Mouse (Mus musculus): ENCODE data around the gene Rnh1. TPM values are rescaled to one million over a fixed set of nuclear protein-coding genes. Genes with fewer than 3 reads are reported as not detected.
A peak's percentile ranks its signal among the peaks of the same experiment; 100 is the strongest.

The Rnh1 gene
- total and polyA plus RNA-seq, 2 experiments from 2014 or later = 90.2 to 172 TPM

DNA sequence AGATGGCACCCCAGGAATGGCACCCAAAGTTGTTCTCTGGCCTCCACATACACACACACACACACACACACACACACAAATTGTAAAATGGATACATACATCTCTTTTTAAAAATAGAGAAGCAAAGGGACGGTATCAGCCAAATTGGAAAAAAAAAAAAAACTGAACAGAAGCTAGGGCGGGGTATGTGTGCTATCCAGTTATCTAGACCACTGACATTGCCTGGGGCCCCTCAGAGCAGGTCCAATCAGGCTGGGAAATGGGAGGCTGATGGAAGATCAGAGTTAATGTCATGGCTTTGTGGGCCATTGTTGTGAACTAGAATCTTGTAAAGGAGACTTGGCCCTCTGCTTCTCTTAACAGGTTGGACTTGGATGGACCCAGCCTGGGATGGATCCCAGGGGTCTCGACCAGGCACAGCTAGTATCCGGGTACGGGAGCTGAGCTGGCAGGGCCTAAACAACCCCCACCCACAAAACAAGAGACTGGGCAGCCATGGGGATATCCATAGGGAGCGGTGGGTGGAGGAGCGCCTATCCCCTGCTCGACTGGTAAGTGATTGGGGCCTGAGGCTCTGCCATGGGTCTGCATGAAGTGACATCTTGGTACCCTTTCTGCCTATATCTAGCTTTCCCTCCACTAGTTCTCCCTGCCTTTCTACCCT is 24.1 kb upstream of the Rnh1 start:
- Histone ChIP-seq H3K4me3 (ENCODE audit: low read depth, low read length) (no peak overlapping the region), H3K27ac (ENCODE audit: low read depth) (no peak overlapping the region), H3K27me3 (ENCODE audit: control insufficient read depth, insufficient read depth, low read length) (no peaks in the 10 kb centered on the region), H3K4me1 (ENCODE audit: control insufficient read depth, insufficient read depth) (peaks cover 5% of the 10 kb centered on the region), H3K9me3 (replicated peaks; ENCODE audit: control insufficient read depth, low read length) (no peaks in the 10 kb centered on the region), H3K4me2 (ENCODE audit: low read depth, low read length) (no peak overlapping the region), H3K36me3 (replicated peaks; ENCODE audit: control insufficient read depth, insufficient read depth, low read length) (peaks cover 6% of the 10 kb centered on the region; the same call in 1 of the 2 replicates), H3K9ac (replicated peaks; ENCODE audit: low read depth, low read length) (no peak overlapping the region)
- DNase-seq (ENCODE audit: low spot score) (no peak), ATAC-seq (ENCODE audit: insufficient read depth, low read depth) (no peak)
- whole genome bisulfite sequencing = 81% methylated on average over 8 of the region's 8 CpGs
- TF ChIP-seq CTCF (IDR thresholded peaks at IDR 0.05; ENCODE audit: low read depth) (no peak), EP300 (IDR thresholded peaks at IDR 0.05; ENCODE audit: low read depth) (no peak)

DNA sequence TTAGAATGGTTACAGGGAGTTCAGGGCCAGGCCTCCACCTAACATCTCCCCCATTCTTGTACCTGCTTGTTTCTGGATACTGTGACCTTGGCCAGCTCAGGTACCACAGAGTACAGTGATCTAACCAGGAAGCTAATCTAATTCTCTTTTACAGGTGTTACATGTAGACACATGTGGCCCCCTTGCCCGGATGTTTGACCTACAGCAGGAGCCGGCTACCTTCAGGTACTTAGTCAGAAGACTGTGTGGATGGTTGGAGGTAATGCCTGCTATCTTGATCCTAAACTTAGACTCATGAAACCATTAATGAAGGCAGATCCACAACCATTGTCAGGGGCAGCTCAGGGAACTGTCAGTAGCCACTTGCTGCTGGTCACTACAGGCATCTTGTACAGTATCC is 23.1 kb upstream of the Rnh1 start:
- no peak overlapping the region for H3K9ac ChIP-seq (replicated peaks; ENCODE audit: low read depth, low read length)
- H3K36me3 ChIP-seq (replicated peaks; ENCODE audit: control insufficient read depth, insufficient read depth, low read length) = peaks cover 16% of the 10 kb centered on the region; the same call in 1 of the 2 replicates
- DNase-seq (ENCODE audit: low spot score) = no peak
- no peaks in the 10 kb centered on the region for H3K27me3 ChIP-seq (ENCODE audit: control insufficient read depth, insufficient read depth, low read length)
- no peak for ATAC-seq (ENCODE audit: insufficient read depth, low read depth)
- H3K4me2 ChIP-seq (ENCODE audit: low read depth, low read length) = no peak overlapping the region
- H3K4me3 ChIP-seq (ENCODE audit: low read depth, low read length) = no peak overlapping the region
- no peaks in the 10 kb centered on the region for H3K9me3 ChIP-seq (replicated peaks; ENCODE audit: control insufficient read depth, low read length)
- WGBS = 92% methylated on average over 2 of the region's 2 CpGs
- H3K27ac ChIP-seq (ENCODE audit: low read depth) = no peak overlapping the region
- no peak for TF ChIP-seq CTCF (IDR thresholded peaks at IDR 0.05; ENCODE audit: low read depth)
- TF ChIP-seq EP300 (IDR thresholded peaks at IDR 0.05; ENCODE audit: low read depth) = no peak
- H3K4me1 ChIP-seq (ENCODE audit: control insufficient read depth, insufficient read depth) = peaks cover 5% of the 10 kb centered on the region

DNA sequence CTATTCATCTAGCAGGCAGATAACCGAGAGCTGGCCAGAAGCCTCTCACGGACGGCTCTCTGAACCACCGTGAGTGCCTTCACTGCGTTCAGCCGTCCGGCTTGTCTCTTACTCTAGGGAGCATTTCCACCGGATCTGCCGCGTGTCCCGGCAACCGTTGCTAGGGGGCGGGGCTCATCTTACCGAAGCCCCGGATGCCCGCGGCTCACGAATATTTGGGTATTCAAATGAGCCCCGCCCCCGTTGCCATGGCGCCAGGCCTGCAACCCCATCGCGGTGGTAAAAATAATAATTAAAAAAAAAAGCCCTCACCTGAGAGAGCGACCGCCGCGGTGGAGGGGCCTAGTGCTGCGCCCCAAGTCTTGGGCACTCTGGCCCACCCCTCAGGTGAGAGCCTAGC is 22.2 kb upstream of the Rnh1 start:
- no peaks in the 10 kb centered on the region for H3K27me3 ChIP-seq (ENCODE audit: control insufficient read depth, insufficient read depth, low read length)
- TF ChIP-seq CTCF (IDR thresholded peaks at IDR 0.05; ENCODE audit: low read depth) (no peak), EP300 (IDR thresholded peaks at IDR 0.05; ENCODE audit: low read depth) (no peak)
- ATAC-seq (ENCODE audit: insufficient read depth, low read depth) (peak; percentile 21; the same call in 1 of the 2 replicates), DNase-seq (ENCODE audit: low spot score) (peak; percentile 50)
- WGBS = under 1% methylated on average over 28 of the region's 28 CpGs
- H3K9ac ChIP-seq (replicated peaks; ENCODE audit: low read depth, low read length) = peak overlapping the region; percentile 51; the same call in 1 of the 2 replicates
- H3K27ac ChIP-seq (ENCODE audit: low read depth) = peak overlapping the region; percentile 82
- H3K4me1 ChIP-seq (ENCODE audit: control insufficient read depth, insufficient read depth) = peaks cover 5% of the 10 kb centered on the region
- H3K9me3 ChIP-seq (replicated peaks; ENCODE audit: control insufficient read depth, low read length) = no peaks in the 10 kb centered on the region
- H3K4me3 ChIP-seq (ENCODE audit: low read depth, low read length) = peak overlapping the region; percentile 85
- peaks cover 25% of the 10 kb centered on the region for H3K36me3 ChIP-seq (replicated peaks; ENCODE audit: control insufficient read depth, insufficient read depth, low read length)
- H3K4me2 ChIP-seq (ENCODE audit: low read depth, low read length) = peak overlapping the region; percentile 73

DNA sequence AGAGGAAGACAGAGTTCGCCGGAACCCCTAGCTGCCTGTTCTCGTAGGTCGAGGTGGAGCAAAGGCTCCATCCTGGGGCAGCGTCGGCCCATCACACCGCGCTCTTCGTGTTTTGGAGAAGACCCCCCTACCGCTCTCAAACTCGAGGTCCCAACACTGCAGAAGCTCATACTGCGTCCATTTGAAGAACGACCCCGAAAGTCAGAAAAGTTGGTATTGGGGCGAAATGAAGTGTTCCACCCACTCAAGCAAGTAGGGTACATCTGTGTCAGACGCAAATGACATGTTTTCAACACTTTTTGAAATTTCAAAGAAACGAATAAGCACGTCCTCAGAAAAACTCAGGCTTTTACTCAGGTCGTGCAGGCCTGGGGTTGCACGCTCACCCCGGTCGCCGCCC is 21.8 kb upstream of the Rnh1 start:
- DNase-seq (ENCODE audit: low spot score) = no peak
- peaks cover 5% of the 10 kb centered on the region for H3K4me1 ChIP-seq (ENCODE audit: control insufficient read depth, insufficient read depth)
- peak overlapping the region; percentile 51 for H3K9ac ChIP-seq (replicated peaks; ENCODE audit: low read depth, low read length)
- peak overlapping the region; percentile 82 for H3K27ac ChIP-seq (ENCODE audit: low read depth)
- under 1% methylated on average over 23 of the region's 23 CpGs for WGBS
- H3K9me3 ChIP-seq (replicated peaks; ENCODE audit: control insufficient read depth, low read length) = no peaks in the 10 kb centered on the region
- peak overlapping the region; percentile 73 for H3K4me2 ChIP-seq (ENCODE audit: low read depth, low read length)
- peak overlapping the region; percentile 85 for H3K4me3 ChIP-seq (ENCODE audit: low read depth, low read length)
- ATAC-seq (ENCODE audit: insufficient read depth, low read depth) = no peak
- peaks cover 29% of the 10 kb centered on the region for H3K36me3 ChIP-seq (replicated peaks; ENCODE audit: control insufficient read depth, insufficient read depth, low read length)
- H3K27me3 ChIP-seq (ENCODE audit: control insufficient read depth, insufficient read depth, low read length) = no peaks in the 10 kb centered on the region
- TF ChIP-seq EP300 (IDR thresholded peaks at IDR 0.05; ENCODE audit: low read depth) (no peak), CTCF (IDR thresholded peaks at IDR 0.05; ENCODE audit: low read depth) (no peak)

DNA sequence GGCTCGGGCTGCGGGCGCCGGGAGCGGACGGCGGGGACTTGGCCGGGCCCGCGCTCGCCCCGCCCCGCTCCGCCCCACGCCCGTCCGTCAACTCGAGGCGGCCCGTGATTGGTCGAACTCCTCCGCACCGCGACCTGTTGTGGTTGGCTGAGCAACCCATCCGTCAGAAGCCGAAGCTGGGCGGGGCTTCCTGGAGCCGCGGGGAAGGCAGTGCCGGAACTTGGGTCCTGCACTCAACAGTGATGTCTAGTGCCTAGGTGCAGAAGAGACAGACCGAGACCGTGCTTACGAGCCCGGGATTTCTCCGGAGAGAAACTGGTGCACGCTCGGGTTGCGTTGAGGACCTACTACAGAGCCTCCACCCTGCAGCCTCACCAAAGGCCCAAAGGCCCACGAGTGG is 21.3 kb upstream of the Rnh1 start, which contains the start of the genes Hras and Lrrc56:
TSS of gene Hras (minus strand) at position 58 of the 400 bp plus-strand sequence.
TSS of gene Lrrc56 (plus strand) at position 210 of the 400 bp plus-strand sequence.
- under 1% methylated on average over 22 of the region's 39 CpGs for WGBS
- peak; percentile 96 for ATAC-seq (ENCODE audit: insufficient read depth, low read depth)

More for the DNA sequence above, 21.3 kb upstream of the Rnh1 start, which contains the start of the genes Hras and Lrrc56:
- Histone ChIP-seq H3K9me3 (replicated peaks; ENCODE audit: control insufficient read depth, low read length) (no peaks in the 10 kb centered on the region), H3K4me2 (ENCODE audit: low read depth, low read length) (peak within 1 kb of the TSS; percentile 73), H3K4me1 (ENCODE audit: control insufficient read depth, insufficient read depth) (peaks cover 5% of the 10 kb centered on the region), H3K36me3 (replicated peaks; ENCODE audit: control insufficient read depth, insufficient read depth, low read length) (peaks cover 34% of the 10 kb centered on the region), H3K4me3 (ENCODE audit: low read depth, low read length) (peak within 1 kb of the TSS; percentile 85), H3K9ac (replicated peaks; ENCODE audit: low read depth, low read length) (peak within 1 kb of the TSS; percentile 81), H3K27me3 (ENCODE audit: control insufficient read depth, insufficient read depth, low read length) (no peaks in the 10 kb centered on the region), H3K27ac (ENCODE audit: low read depth) (peak within 1 kb of the TSS; percentile 82)
- DNase-seq (ENCODE audit: low spot score) = peak; percentile 95
- no peak for TF ChIP-seq EP300 (IDR thresholded peaks at IDR 0.05; ENCODE audit: low read depth)
- TF ChIP-seq CTCF (IDR thresholded peaks at IDR 0.05; ENCODE audit: low read depth) = no peak
